9 mouse cellular contexts compared by ENCODE assay signal in the genomic region with DNA sequence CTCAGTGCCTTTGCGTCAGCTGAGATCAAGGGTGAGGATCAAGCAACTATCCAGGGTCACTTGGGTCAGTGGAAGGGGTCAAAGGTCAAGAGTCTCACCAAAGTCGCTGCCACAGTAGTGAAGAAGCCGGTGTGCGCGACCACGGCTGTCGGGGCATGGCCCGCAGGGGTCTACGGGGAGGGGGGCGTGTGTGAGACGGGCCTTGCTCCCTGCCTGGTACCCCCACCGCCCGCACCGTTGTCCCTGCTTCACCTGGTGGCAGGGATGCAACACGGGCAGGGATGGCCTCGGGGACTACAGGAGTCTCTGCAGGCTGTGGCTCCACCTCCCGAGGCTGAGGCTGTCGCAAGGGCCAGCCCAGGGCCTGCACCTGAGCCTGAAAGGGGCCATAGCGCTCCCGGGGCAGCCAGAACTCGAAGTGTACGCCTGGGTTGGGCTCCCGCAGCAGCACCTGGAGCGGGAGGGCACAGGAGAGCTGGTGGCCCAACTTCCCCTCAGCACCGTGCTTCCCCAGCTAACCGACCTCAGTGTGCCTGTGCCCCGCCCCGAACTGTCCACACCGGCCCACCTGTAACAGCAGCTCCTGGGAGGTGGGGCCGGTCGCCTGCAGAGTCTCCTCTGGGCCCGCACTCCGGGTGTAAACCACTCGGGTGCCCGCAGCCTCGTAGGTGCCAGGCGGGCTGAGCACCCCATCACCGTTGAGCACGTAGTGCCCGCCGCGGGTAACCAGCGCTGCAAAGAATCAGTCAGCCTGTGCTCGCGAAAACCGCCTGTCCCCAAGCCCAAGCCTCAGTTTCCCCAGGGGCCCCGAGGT. TPM values are rescaled to one million over a fixed set of nuclear protein-coding genes. Genes with fewer than 3 reads are reported as not detected.
DNase-seq lines count a peak whose midpoint lies in the region; ATAC-seq lines count a peak whose summit lies in the region.
"Had no signal": no experiment of that assay in that cellular context is flagged by ENCODE, and none has a peak within 500 bp of the region (broad histone marks: within the 10 kb centered on the region; RNA-seq: fewer than 3 reads in every experiment).

No protein-coding gene starts in this region.

- H3K36me3 ChIP-seq in heart, embryonic 15.5 days, result no peaks in the 10 kb centered on the region
- H3K36me3 ChIP-seq in embryonic facial prominence, embryonic 14.5 days (ENCODE audit: control insufficient read depth, insufficient read depth, low read length), result no peaks in the 10 kb centered on the region
- H3K36me3 ChIP-seq in limb, embryonic 11.5 days (ENCODE audit: control insufficient read depth, insufficient read depth, low read length), result no peaks in the 10 kb centered on the region
- H3K36me3 ChIP-seq in neural tube, embryonic 11.5 days (ENCODE audit: control insufficient read depth, insufficient read depth, low read length), result no peaks in the 10 kb centered on the region

- peaks cover 68% of the 10 kb centered on the region for H3K27me3 ChIP-seq in heart, embryonic 15.5 days
- peaks cover 63% of the 10 kb centered on the region for H3K27me3 ChIP-seq in embryonic facial prominence, embryonic 14.5 days (replicated peaks; ENCODE audit: control insufficient read depth, insufficient read depth, low read length)
- peaks cover 66% of the 10 kb centered on the region for H3K27me3 ChIP-seq in limb, embryonic 11.5 days (ENCODE audit: control insufficient read depth, insufficient read depth, low read length)
- H3K27me3 ChIP-seq in neural tube, embryonic 11.5 days (ENCODE audit: control insufficient read depth, insufficient read depth, low read length), result peaks cover 67% of the 10 kb centered on the region

- H3K9ac ChIP-seq in heart, embryonic 15.5 days, result peak overlapping the region; percentile 2; the same call in 1 of the 2 replicates
- no peak overlapping the region; the same call in 1 of the 2 replicates for H3K9ac ChIP-seq in embryonic facial prominence, embryonic 14.5 days (ENCODE audit: low read depth, low read length)
- no peak overlapping the region for H3K9ac ChIP-seq in limb, embryonic 11.5 days (ENCODE audit: low read length)
- no peak overlapping the region for H3K9ac ChIP-seq in neural tube, embryonic 11.5 days (ENCODE audit: low read length)

- WGBS in heart, embryonic 15.5 days, result 9% methylated on average over 47 of the region's 47 CpGs
- WGBS in embryonic facial prominence, embryonic 14.5 days, result 6% methylated on average over 30 of the region's 47 CpGs
- WGBS in limb, embryonic 11.5 days, result 3% methylated on average over 45 of the region's 47 CpGs
- 2% methylated on average over 44 of the region's 47 CpGs for WGBS in neural tube, embryonic 11.5 days

- no peak for DNase-seq in heart, postnatal 14 days
- no peak for DNase-seq in embryonic facial prominence, embryonic 14.5 days (ENCODE audit: low spot score)
- peak; percentile 34 for DNase-seq in limb, embryonic 11.5 days (ENCODE audit: low spot score)
- no peak for DNase-seq in neural tube, embryonic 11.5 days (ENCODE audit: low spot score)
- DNase-seq in left cerebral cortex, postnatal 4 days, result no peak
- DNase-seq in cerebellum, adult 11 months, result no peak
- DNase-seq: cerebellum, postnatal 25 days had no signal

- intact Hi-C loops in heart, postnatal 14 days (cut with DNase I), result loop anchor here (5.0 kb wide), 1 partner anchor 164 kb away; a partner anchor contains a TSS
- intact Hi-C loops in left cerebral cortex, postnatal 4 days (cut with DNase I), result loop anchor here (5.0 kb wide), 1 partner anchor 36 kb away; no protein-coding TSS in a partner anchor

- no peak for ATAC-seq in heart, embryonic 15.5 days (replicated peaks; ENCODE audit: insufficient number of reproducible peaks, insufficient read depth, low FRiP score, low read depth)
- no peak for ATAC-seq in embryonic facial prominence, embryonic 14.5 days (ENCODE audit: low read depth)
- no peak for ATAC-seq in limb, embryonic 11.5 days (ENCODE audit: insufficient number of reproducible peaks, low FRiP score, low TSS enrichment, low read depth)
- ATAC-seq in neural tube, embryonic 11.5 days (ENCODE audit: insufficient read depth, low FRiP score, low TSS enrichment), result no peak
- ATAC-seq in frontal cortex, adult (ENCODE audit: low TSS enrichment), result no peak

- no peaks in the 10 kb centered on the region for H3K9me3 ChIP-seq in heart, embryonic 15.5 days (replicated peaks)
- no peaks in the 10 kb centered on the region for H3K9me3 ChIP-seq in embryonic facial prominence, embryonic 14.5 days (ENCODE audit: control insufficient read depth, low read length)
- H3K9me3 ChIP-seq in limb, embryonic 11.5 days (ENCODE audit: control insufficient read depth, low read length), result no peaks in the 10 kb centered on the region
- H3K9me3 ChIP-seq in neural tube, embryonic 11.5 days (ENCODE audit: control insufficient read depth, low read length), result no peaks in the 10 kb centered on the region

- H3K4me1 ChIP-seq in heart, embryonic 15.5 days (replicated peaks), result peaks cover 43% of the 10 kb centered on the region
- H3K4me1 ChIP-seq in embryonic facial prominence, embryonic 14.5 days (ENCODE audit: control insufficient read depth, insufficient read depth, low read length), result peaks cover 29% of the 10 kb centered on the region
- H3K4me1 ChIP-seq in limb, embryonic 11.5 days (ENCODE audit: control insufficient read depth, insufficient read depth, low read length), result peaks cover 7% of the 10 kb centered on the region
- peaks cover 7% of the 10 kb centered on the region; the same call in 1 of the 2 replicates for H3K4me1 ChIP-seq in neural tube, embryonic 11.5 days (ENCODE audit: control insufficient read depth, insufficient read depth, low read length)

- H3K4me3 ChIP-seq in heart, embryonic 15.5 days, result peak overlapping the region; percentile 40
- H3K4me3 ChIP-seq in embryonic facial prominence, embryonic 14.5 days (ENCODE audit: low read depth, low read length), result peak overlapping the region; percentile 37
- peak overlapping the region; percentile 8; the same call in 1 of the 2 replicates for H3K4me3 ChIP-seq in limb, embryonic 11.5 days (ENCODE audit: low read depth, low read length)
- peak overlapping the region; percentile 3; the same call in 1 of the 2 replicates for H3K4me3 ChIP-seq in neural tube, embryonic 11.5 days (ENCODE audit: low read depth, low read length)

- H3K27ac ChIP-seq in heart, embryonic 15.5 days, result no peak overlapping the region
- H3K27ac ChIP-seq in embryonic facial prominence, embryonic 14.5 days (replicated peaks; ENCODE audit: low read depth, low read length), result no peak overlapping the region
- no peak overlapping the region for H3K27ac ChIP-seq in limb, embryonic 11.5 days (replicated peaks; ENCODE audit: low read depth, low read length)
- H3K27ac ChIP-seq in neural tube, embryonic 11.5 days (ENCODE audit: low read depth, low read length), result no peak overlapping the region

- peak overlapping the region; percentile 58 for H3K4me2 ChIP-seq in heart, embryonic 15.5 days
- H3K4me2 ChIP-seq in embryonic facial prominence, embryonic 14.5 days (ENCODE audit: low read depth, low read length), result peak overlapping the region; percentile 57
- peak overlapping the region; percentile 37; the same call in 1 of the 2 replicates for H3K4me2 ChIP-seq in limb, embryonic 11.5 days (ENCODE audit: low read depth, severe bottlenecking)
- H3K4me2 ChIP-seq in neural tube, embryonic 11.5 days (ENCODE audit: low read depth), result peak overlapping the region; percentile 10; the same call in 1 of the 2 replicates

RNA-seq across cellular contexts. Expression of a gene that starts 6.5 kb away (rescaled TPM):
- polyA plus RNA-seq in heart, embryonic 15.5 days (2015; fragmentation: Nextera tagmentation; extraction: Ambion mirVana), result 10.9 and 12.7 TPM in 2 replicates
- total RNA-seq in heart, postnatal 14 days (2021), result 10 to 100 TPM; 43.8 to 44.5 TPM
- 5.8 and 6.3 TPM in 2 replicates for polyA plus RNA-seq in embryonic facial prominence, embryonic 14.5 days (2014; fragmentation: Nextera tagmentation; extraction: Ambion mirVana)
- 0.28 and 0.41 TPM in 2 replicates for polyA plus RNA-seq in limb, embryonic 11.5 days (2014; fragmentation: Nextera tagmentation; extraction: Ambion mirVana)
- polyA plus RNA-seq in neural tube, embryonic 11.5 days (2014; fragmentation: Nextera tagmentation; extraction: Ambion mirVana), result 0.17 and 0.27 TPM in 2 replicates
- total RNA-seq in left cerebral cortex, postnatal 4 days (2021), result under 1 TPM; 0.56 to 0.72 TPM

RNA-seq across cellular contexts. Expression of a gene that starts 11.9 kb away (rescaled TPM):
- polyA plus RNA-seq in heart, embryonic 15.5 days (2015; fragmentation: Nextera tagmentation; extraction: Ambion mirVana), result 1.6 and 3.4 TPM in 2 replicates
- total RNA-seq in heart, postnatal 14 days (2021), result 1 to 10 TPM; 2.0 to 2.6 TPM
- polyA plus RNA-seq in embryonic facial prominence, embryonic 14.5 days (2014; fragmentation: Nextera tagmentation; extraction: Ambion mirVana), result 5.6 and 7.5 TPM in 2 replicates
- 5.2 and 7.2 TPM in 2 replicates for polyA plus RNA-seq in limb, embryonic 11.5 days (2014; fragmentation: Nextera tagmentation; extraction: Ambion mirVana)
- 4.2 and 5.5 TPM in 2 replicates for polyA plus RNA-seq in neural tube, embryonic 11.5 days (2014; fragmentation: Nextera tagmentation; extraction: Ambion mirVana)
- total RNA-seq in left cerebral cortex, postnatal 4 days (2021), result 10 to 100 TPM; 13.3 to 14.8 TPM

RNA-seq across cellular contexts. Expression of a gene that starts 12.4 kb away (rescaled TPM):
- 1.3 and 1.5 TPM in 2 replicates for polyA plus RNA-seq in heart, embryonic 15.5 days (2015; fragmentation: Nextera tagmentation; extraction: Ambion mirVana)
- 1 to 10 TPM; 1.0 to 1.7 TPM for total RNA-seq in heart, postnatal 14 days (2021)
- polyA plus RNA-seq in embryonic facial prominence, embryonic 14.5 days (2014; fragmentation: Nextera tagmentation; extraction: Ambion mirVana), result 1.7 and 2.9 TPM in 2 replicates
- 4.4 and 5.3 TPM in 2 replicates for polyA plus RNA-seq in limb, embryonic 11.5 days (2014; fragmentation: Nextera tagmentation; extraction: Ambion mirVana)
- 2.0 and 2.4 TPM in 2 replicates for polyA plus RNA-seq in neural tube, embryonic 11.5 days (2014; fragmentation: Nextera tagmentation; extraction: Ambion mirVana)
- total RNA-seq in left cerebral cortex, postnatal 4 days (2021), result 10 to 100 TPM in 1 of 2 experiments, 1 to 10 TPM in 1; 8.1 to 10.5 TPM

RNA-seq across cellular contexts. Expression of a gene that starts 14.6 kb away (rescaled TPM):
- 0.06 and 0.09 TPM in 2 replicates for polyA plus RNA-seq in heart, embryonic 15.5 days (2015; fragmentation: Nextera tagmentation; extraction: Ambion mirVana)
- total RNA-seq in heart, postnatal 14 days (2021), result under 1 TPM; 0.12 to 0.22 TPM
- polyA plus RNA-seq in embryonic facial prominence, embryonic 14.5 days (2014; fragmentation: Nextera tagmentation; extraction: Ambion mirVana), result 0.47 and 0.72 TPM in 2 replicates
- polyA plus RNA-seq in limb, embryonic 11.5 days (2014; fragmentation: Nextera tagmentation; extraction: Ambion mirVana), result 0.49 and 0.61 TPM in 2 replicates
- 0.17 TPM in 1 of 2 replicates, not detected in the other for polyA plus RNA-seq in neural tube, embryonic 11.5 days (2014; fragmentation: Nextera tagmentation; extraction: Ambion mirVana)
- 1 to 10 TPM; 4.2 to 6.1 TPM for total RNA-seq in left cerebral cortex, postnatal 4 days (2021)

RNA-seq across cellular contexts. Expression of a gene that starts 21.4 kb away (rescaled TPM):
- 32.4 and 36.8 TPM in 2 replicates for polyA plus RNA-seq in heart, embryonic 15.5 days (2015; fragmentation: Nextera tagmentation; extraction: Ambion mirVana)
- 10 to 100 TPM; 13.3 to 15.0 TPM for total RNA-seq in heart, postnatal 14 days (2021)
- 38.5 and 46.3 TPM in 2 replicates for polyA plus RNA-seq in embryonic facial prominence, embryonic 14.5 days (2014; fragmentation: Nextera tagmentation; extraction: Ambion mirVana)
- 38.1 and 45.0 TPM in 2 replicates for polyA plus RNA-seq in limb, embryonic 11.5 days (2014; fragmentation: Nextera tagmentation; extraction: Ambion mirVana)
- polyA plus RNA-seq in neural tube, embryonic 11.5 days (2014; fragmentation: Nextera tagmentation; extraction: Ambion mirVana), result 37.3 and 40.5 TPM in 2 replicates
- total RNA-seq in left cerebral cortex, postnatal 4 days (2021), result 10 to 100 TPM; 13.6 to 14.2 TPM
